Mouse (Mus musculus) kidney, adult 2 months (tissue): ENCODE measurements around the gene Klhl42. TPM values are rescaled to one million over a fixed set of nuclear protein-coding genes. Genes with fewer than 3 reads are reported as not detected.

Experiments used
- DNase-seq: peaks from one replicate; pipeline ENCODE4 v3.0.0; 2021
- H3K27ac ChIP-seq: fragments of 200-500 bp; 2 replicates; pipeline ENCODE4 v1.5.1; 2012; ENCODE audit warnings: low read depth, low read length, control low read depth, inconsistent platforms; ENCODE audit not compliant: insufficient read depth
- H3K27me3 ChIP-seq: fragments of 200-500 bp; replicated peaks from 2 replicates; pipeline ENCODE4 v1.6.1; 2012; ENCODE audit warnings: mild to moderate bottlenecking, moderate library complexity, low read length, inconsistent platforms; ENCODE audit not compliant: control insufficient read depth, insufficient read depth
- H3K36me3 ChIP-seq: fragments of 200-500 bp; 2 replicates; pipeline ENCODE4 v1.6.1; 2012; ENCODE audit warnings: mild to moderate bottlenecking, moderate library complexity, low read length, inconsistent platforms; ENCODE audit not compliant: control insufficient read depth, insufficient read depth
- H3K4me1 ChIP-seq: fragments of 200-500 bp; 2 replicates; pipeline ENCODE4 v1.6.1; 2011; ENCODE audit warnings: low read length; ENCODE audit not compliant: control insufficient read depth, insufficient read depth
- H3K4me3 ChIP-seq: fragments of 200-500 bp; 2 replicates; pipeline ENCODE4 v1.5.1; 2011; ENCODE audit warnings: mild to moderate bottlenecking, low read depth, low read length, control low read depth; ENCODE audit not compliant: insufficient read depth
- CTCF ChIP-seq: fragments of 200-500 bp; conservative IDR thresholded peaks from 2 replicates; pipeline ENCODE4 v1.5.1; 2011; ENCODE audit warnings: low read depth, mild to moderate bottlenecking, control low read depth, low read length, moderate library complexity, mixed read lengths; ENCODE audit not compliant: insufficient read depth, insufficient read length
- POLR2A ChIP-seq: fragments of 200-500 bp; IDR thresholded peaks from one replicate; pipeline ENCODE4 v1.6.1; 2011; ENCODE audit warnings: low read depth, low read length, control low read depth
- WGBS: fragments of 180-500 bp; shearing (Covaris S2); methylation state at CpG from one replicate; pipeline ENCODE4 v1.1.7; 2018; 5-methylcytosine and 5-hydroxymethylcytosine counted together
- polyA plus RNA-seq: library from polyadenylated mRNA; depleted of rRNA; stranded (reverse); fragments of >200 nt; gene quantifications from 2 replicates; pipeline ENCODE4 v1.2.3, GENCODE M21; 2012

The Klhl42 gene
- polyA plus RNA-seq, 1 experiment: 13.3 TPM

GRCm38 (mm10) chr6:147053785-147054646 lies 37.2 kb upstream of the Klhl42 start:
- peak; percentile 78 for DNase-seq
- no peaks in the 10 kb centered on the region for H3K27me3 ChIP-seq
- no peak overlapping the region for H3K4me3 ChIP-seq
- peak overlapping the region; percentile 19; the same call in 1 of the 2 replicates for H3K27ac ChIP-seq
- TF ChIP-seq CTCF: no peak
- no peak for TF ChIP-seq POLR2A
- 0 out of 2 replicates have a peak, but pooled peaks cover 5% of the 10 kb centered on the region for H3K36me3 ChIP-seq
- peaks cover 5% of the 10 kb centered on the region; the same call in 1 of the 2 replicates for H3K4me1 ChIP-seq
- WGBS: 54% methylated on average over 19 of the region's 19 CpGs

- no peak overlapping the region for H3K4me3 ChIP-seq
- H3K36me3 ChIP-seq: peaks cover 2% of the 10 kb centered on the region; the same call in 1 of the 2 replicates
- TF ChIP-seq CTCF (no peak), POLR2A (no peak)
- no peak overlapping the region for H3K27ac ChIP-seq
- DNase-seq: no peak
- H3K27me3 ChIP-seq: no peaks in the 10 kb centered on the region
- peaks cover 5% of the 10 kb centered on the region; the same call in 1 of the 2 replicates for H3K4me1 ChIP-seq
- 71% methylated on average over 10 of the region's 10 CpGs for WGBS
Measured at GRCm38 (mm10) chr6:147055374-147055977, 35.7 kb upstream of the Klhl42 start.

GRCm38 (mm10) chr6:147059326-147059725 lies 31.9 kb upstream of the Klhl42 start:
- DNase-seq: peak; percentile 32
- Histone ChIP-seq H3K27me3 (no peaks in the 10 kb centered on the region), H3K4me1 (peaks cover 4% of the 10 kb centered on the region), H3K27ac (no peak overlapping the region), H3K4me3 (no peak overlapping the region), H3K36me3 (peaks cover 4% of the 10 kb centered on the region; the same call in 1 of the 2 replicates)
- no peak for TF ChIP-seq POLR2A
- no peak for TF ChIP-seq CTCF
- 64% methylated on average over 7 of the region's 7 CpGs for WGBS

- Histone ChIP-seq H3K27ac (no peak overlapping the region), H3K36me3 (peaks cover 4% of the 10 kb centered on the region; the same call in 1 of the 2 replicates), H3K4me3 (no peak overlapping the region), H3K27me3 (no peaks in the 10 kb centered on the region), H3K4me1 (peaks cover 9% of the 10 kb centered on the region)
- DNase-seq: no peak
- TF ChIP-seq POLR2A (no peak), CTCF (no peak)
- 91% methylated on average over 9 of the region's 9 CpGs for WGBS
Measured at GRCm38 (mm10) chr6:147061630-147062029, 29.5 kb upstream of the Klhl42 start.

GRCm38 (mm10) chr6:147062034-147062433 lies 29.1 kb upstream of the Klhl42 start:
- Histone ChIP-seq H3K27me3 (no peaks in the 10 kb centered on the region), H3K36me3 (peaks cover 4% of the 10 kb centered on the region; the same call in 1 of the 2 replicates), H3K4me1 (peaks cover 9% of the 10 kb centered on the region), H3K4me3 (no peak overlapping the region), H3K27ac (no peak overlapping the region)
- DNase-seq: no peak
- 64% methylated on average over 7 of the region's 7 CpGs for WGBS
- TF ChIP-seq CTCF: no peak
- no peak for TF ChIP-seq POLR2A

GRCm38 (mm10) chr6:147062694-147063093 lies 28.5 kb upstream of the Klhl42 start:
- peaks cover 4% of the 10 kb centered on the region; the same call in 1 of the 2 replicates for H3K36me3 ChIP-seq
- TF ChIP-seq POLR2A: no peak
- no peak for TF ChIP-seq CTCF
- 76% methylated on average over 7 of the region's 7 CpGs for WGBS
- H3K27me3 ChIP-seq: no peaks in the 10 kb centered on the region
- no peak overlapping the region for H3K27ac ChIP-seq
- peaks cover 9% of the 10 kb centered on the region for H3K4me1 ChIP-seq
- no peak for DNase-seq
- H3K4me3 ChIP-seq: no peak overlapping the region

- Histone ChIP-seq H3K4me3 (no peak overlapping the region), H3K27ac (peak overlapping the region; percentile 88), H3K4me1 (peaks cover 9% of the 10 kb centered on the region), H3K27me3 (no peaks in the 10 kb centered on the region), H3K36me3 (peaks cover 2% of the 10 kb centered on the region; the same call in 1 of the 2 replicates)
- 53% methylated on average over 10 of the region's 10 CpGs for WGBS
- DNase-seq: peak; percentile 73
- no peak for TF ChIP-seq CTCF
- no peak for TF ChIP-seq POLR2A
Measured at GRCm38 (mm10) chr6:147064226-147064943, 26.8 kb upstream of the Klhl42 start.
